Mouse (Mus musculus) lung, postnatal 10 days (tissue): ENCODE results near the gene Pqlc3.
"Not testable (repeated sequence)": the region's sequence is repeated elsewhere in the genome, so short reads cannot be mapped to it uniquely, and the experiment has no call there.

Source experiments
- DNase-seq: peaks from one replicate; pipeline ENCODE4 v3.0.0; 2021

Pqlc3 gene

GRCm38 (mm10) chr12:16999739-17000497 is at the start of gene Pqlc3:
Gene Pqlc3, minus strand, starts transcription at chr12:17000408.
- peak; percentile 94 for DNase-seq

GRCm38 (mm10) chr12:17049796-17050195 is 49.6 kb upstream of the Pqlc3 start:
- no peak for DNase-seq

DNA sequence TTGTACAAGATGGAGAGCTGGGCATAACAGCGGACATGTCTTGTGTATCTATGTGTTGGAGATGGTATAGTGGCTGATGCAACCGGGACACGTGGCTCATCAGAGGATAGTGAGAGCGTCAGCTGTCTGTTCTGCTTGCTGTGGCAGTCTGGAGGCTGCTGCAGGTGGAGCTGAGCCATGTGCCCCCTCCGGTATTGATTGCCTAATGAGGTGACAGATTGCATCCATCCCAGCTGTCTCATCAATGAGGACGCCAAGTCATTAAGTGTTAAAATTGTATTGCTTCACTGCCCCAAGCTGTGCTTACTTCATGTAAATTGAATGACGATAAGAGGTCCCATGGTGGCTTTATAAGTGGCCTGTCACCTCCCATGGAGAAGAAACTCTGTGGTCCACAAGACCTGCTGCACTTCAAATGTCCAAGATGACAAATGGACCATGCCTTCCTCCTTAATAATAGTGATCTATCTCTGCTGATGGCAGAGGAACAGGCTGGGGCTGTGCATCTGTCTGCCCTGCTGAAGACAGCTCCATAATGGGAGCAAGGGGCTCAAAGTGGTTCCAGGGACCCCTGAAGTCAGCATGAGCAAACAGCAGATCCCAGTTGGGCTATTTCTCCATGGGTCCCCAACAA is 48.9 kb upstream of the Pqlc3 start:
- DNase-seq, result peak; percentile 48

DNA sequence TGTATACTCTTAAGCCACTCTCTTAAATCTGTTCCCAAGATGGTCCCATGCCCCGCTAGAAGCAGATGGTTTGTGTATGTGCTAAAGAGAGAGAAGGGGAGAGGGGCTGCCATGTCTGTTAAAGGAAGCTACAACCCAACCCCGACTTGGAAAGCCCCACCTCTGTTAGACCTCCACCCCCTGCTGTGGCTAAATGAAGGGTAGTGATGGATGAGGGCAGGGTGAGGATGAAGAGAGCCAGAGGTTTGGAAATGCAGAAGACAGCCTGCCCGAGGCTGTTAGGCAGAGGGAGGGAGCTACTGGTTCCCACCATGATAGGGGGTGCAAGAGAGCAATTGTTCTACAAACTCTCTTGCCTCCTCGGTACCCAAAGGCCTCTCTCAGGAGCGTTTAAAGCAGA is 43.1 kb upstream of the Pqlc3 start:
- no peak for DNase-seq

GRCm38 (mm10) chr12:17040567-17040966 is 40.4 kb upstream of the Pqlc3 start:
- DNase-seq, result no peak

GRCm38 (mm10) chr12:17039415-17039814 is 39.2 kb upstream of the Pqlc3 start:
- DNase-seq, result no peak

- DNase-seq, result peak; percentile 43
Observed at GRCm38 (mm10) chr12:17038246-17038645, 38.0 kb upstream of the Pqlc3 start.

DNA sequence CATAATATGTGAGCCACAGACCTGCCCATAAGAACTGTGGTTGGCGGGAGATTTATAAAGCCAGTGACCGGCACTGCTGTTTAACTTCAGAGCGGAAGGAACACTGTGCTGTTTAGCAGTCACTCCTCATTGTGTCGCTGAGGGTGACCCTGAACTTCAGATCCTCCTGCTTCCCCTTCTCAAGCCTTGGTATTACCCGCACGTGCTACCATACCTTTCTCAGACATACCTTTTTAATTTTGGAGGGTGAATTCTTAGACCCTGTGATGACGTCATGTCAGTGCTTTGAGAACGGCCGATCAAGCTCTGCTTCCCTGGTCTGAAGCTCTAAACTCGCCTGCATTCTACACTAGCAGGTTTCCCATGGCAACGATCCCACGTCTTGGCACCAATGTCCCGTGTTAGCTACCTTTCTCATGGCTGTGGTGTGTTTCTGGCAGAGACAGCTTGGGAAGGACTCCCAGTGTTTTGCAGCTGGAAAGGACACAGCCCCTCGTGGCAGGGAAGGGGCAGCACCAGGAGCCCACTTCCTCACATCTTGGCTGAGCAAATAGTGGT is 36.9 kb upstream of the Pqlc3 start:
- DNase-seq, result no peak

- DNase-seq, result no peak
Observed at GRCm38 (mm10) chr12:17036532-17036931, 36.3 kb upstream of the Pqlc3 start.

- DNase-seq, result peak; percentile 45
Observed at GRCm38 (mm10) chr12:17035128-17035527, 34.9 kb upstream of the Pqlc3 start.

DNA sequence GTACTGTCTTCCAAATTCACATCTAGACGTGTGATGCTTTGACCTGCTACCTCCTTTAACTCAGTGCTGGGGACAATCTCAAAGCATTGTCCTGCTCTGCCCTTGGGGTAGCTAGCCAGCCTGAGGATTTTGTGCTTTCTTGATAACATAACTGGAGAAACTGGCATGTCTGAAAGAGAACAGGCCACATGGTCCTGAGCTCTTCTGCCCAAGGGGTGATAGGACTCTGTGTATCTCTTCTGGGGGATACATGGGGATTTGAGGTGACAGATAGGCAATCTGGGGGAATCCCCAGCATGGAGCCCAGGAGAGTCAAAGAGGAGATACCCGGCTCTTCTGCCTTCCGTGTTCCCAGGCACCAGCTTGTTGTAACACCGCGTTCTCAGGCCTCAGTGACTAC is 34.5 kb upstream of the Pqlc3 start:
- no peak for DNase-seq

GRCm38 (mm10) chr12:17033464-17033841 is 33.2 kb upstream of the Pqlc3 start:
- DNase-seq, result peak; percentile 20

DNA sequence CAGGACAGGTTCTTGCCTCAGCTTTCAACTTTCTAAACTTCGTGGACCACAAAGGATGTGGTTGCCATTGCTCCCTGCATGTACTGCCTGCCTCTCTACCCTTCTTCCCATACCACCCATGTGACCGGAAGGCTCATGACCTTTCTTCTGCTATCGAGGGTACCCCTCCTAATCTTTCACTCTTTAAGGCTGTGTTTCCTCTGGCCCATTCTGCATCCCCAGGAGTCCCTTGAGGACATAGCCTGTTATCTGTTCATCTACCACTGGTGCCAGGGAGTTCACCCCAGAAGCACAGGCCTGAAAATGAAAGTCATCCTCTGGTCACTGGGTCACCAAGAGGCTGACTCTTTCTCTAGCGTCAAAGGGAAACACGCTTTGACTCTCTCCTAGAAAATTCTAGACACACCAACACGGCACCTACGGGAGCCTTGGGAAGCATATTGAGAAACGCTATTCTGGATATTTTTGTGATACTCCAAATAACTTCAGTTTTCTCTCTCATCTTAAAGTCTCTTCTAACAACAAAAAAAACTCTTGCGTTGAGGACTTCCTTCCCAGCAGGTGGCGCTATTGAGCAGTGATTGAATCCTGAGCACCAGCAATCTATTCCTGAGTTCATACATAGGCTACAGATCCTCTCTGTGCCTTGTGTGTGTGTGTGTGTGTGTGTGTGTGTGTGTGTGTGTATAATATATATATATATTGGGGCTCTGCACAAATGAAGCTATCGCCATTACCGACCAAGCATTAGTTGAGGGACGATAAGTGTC is 32.7 kb upstream of the Pqlc3 start:
- peak; percentile 84 for DNase-seq

GRCm38 (mm10) chr12:17024554-17025110 is 24.4 kb upstream of the Pqlc3 start:
- DNase-seq, result no peak

GRCm38 (mm10) chr12:17022145-17022544 is 21.9 kb upstream of the Pqlc3 start:
- DNase-seq, result no peak

DNA sequence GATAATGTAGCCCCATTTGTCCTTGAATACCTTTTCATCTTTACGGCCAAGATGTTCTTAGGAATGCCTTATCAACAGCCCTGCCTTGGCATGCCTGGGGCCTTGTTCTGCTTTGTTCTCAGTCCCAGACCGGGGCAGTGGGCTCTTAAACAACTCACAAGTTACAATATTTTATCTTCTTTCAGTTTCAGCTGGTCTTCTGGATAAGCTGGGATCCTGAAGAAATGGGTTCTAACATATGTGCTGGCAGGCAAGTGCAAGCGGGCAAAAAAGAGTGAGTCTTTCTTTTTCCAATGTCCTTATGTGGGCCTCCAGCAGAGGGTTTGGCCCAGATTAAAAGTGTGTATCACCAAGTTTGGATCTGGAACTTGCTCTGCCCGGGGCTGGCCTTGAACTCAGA is 20.9 kb upstream of the Pqlc3 start:
- not testable (repeated sequence) for DNase-seq

GRCm38 (mm10) chr12:17018468-17018867 is 18.3 kb upstream of the Pqlc3 start:
- DNase-seq, result peak; percentile 72

GRCm38 (mm10) chr12:17015711-17016110 is 15.5 kb upstream of the Pqlc3 start:
- peak; percentile 51 for DNase-seq

GRCm38 (mm10) chr12:17012067-17012899 is 12.1 kb upstream of the Pqlc3 start:
- DNase-seq, result no peak

GRCm38 (mm10) chr12:17011100-17011870 is 11.1 kb upstream of the Pqlc3 start, which contains the start of gene 2410004P03Rik:
Gene 2410004P03Rik, minus strand, starts transcription at chr12:17011727.
- peak; percentile 89 for DNase-seq

GRCm38 (mm10) chr12:17009466-17009865 is 9.3 kb upstream of the Pqlc3 start:
- DNase-seq, result no peak
